Mouse (Mus musculus) midbrain, embryonic 16.5 days (tissue): ENCODE data around the gene Zmynd10. TPM values are rescaled to one million over a fixed set of nuclear protein-coding genes. Genes with fewer than 3 reads are reported as not detected.
A peak's percentile ranks its signal among the peaks of the same experiment; 100 is the strongest.

Experiments used
- ATAC-seq: fragments of 200-750 bp; cut with Nextera tagmentation; 2 replicates; pipeline ENCODE4 v1.8.0; 2017; ENCODE audit warnings: moderate TSS enrichment
- H3K27ac ChIP-seq: fragments of 300-500 bp; sonication (generic); 2 replicates; pipeline ENCODE4 v1.5.1; 2014; ENCODE audit warnings: mild to moderate bottlenecking, low read length, mixed read lengths
- H3K27me3 ChIP-seq: fragments of 300-500 bp; sonication (generic); 2 replicates; pipeline ENCODE4 v1.6.1; 2014; ENCODE audit warnings: low read depth, low read length, mixed read lengths; ENCODE audit not compliant: control insufficient read depth, insufficient read depth
- H3K36me3 ChIP-seq: fragments of 300-500 bp; sonication (generic); 2 replicates; pipeline ENCODE4 v1.6.1; 2014; ENCODE audit warnings: mild to moderate bottlenecking, low read length, moderate library complexity, mixed read lengths; ENCODE audit not compliant: control insufficient read depth, insufficient read depth
- H3K4me1 ChIP-seq: fragments of 300-500 bp; sonication (generic); 2 replicates; pipeline ENCODE4 v1.6.1; 2014; ENCODE audit warnings: mild to moderate bottlenecking, low read length, mixed read lengths; ENCODE audit not compliant: control insufficient read depth, insufficient read depth
- H3K4me2 ChIP-seq: fragments of 300-500 bp; sonication (generic); 2 replicates; pipeline ENCODE4 v1.6.1; 2014; ENCODE audit warnings: mild to moderate bottlenecking, low read length, mixed read lengths
- H3K4me3 ChIP-seq: fragments of 300-500 bp; sonication (generic); 2 replicates; pipeline ENCODE4 v1.5.1; 2014; ENCODE audit warnings: low read depth, mild to moderate bottlenecking, low read length, moderate library complexity, mixed read lengths
- H3K9ac ChIP-seq: fragments of 300-500 bp; sonication (generic); 2 replicates; pipeline ENCODE4 v1.6.1; 2014; ENCODE audit warnings: low read depth, low read length, mixed read lengths
- H3K9me3 ChIP-seq: fragments of 300-500 bp; sonication (generic); replicated peaks from 2 replicates; pipeline ENCODE4 v1.6.1; 2014; ENCODE audit warnings: mild to moderate bottlenecking, low read length, mixed read lengths; ENCODE audit not compliant: control insufficient read depth, poor library complexity, severe bottlenecking
- WGBS: fragments of 180-500 bp; shearing (Covaris S2); extraction: QIAGEN DNeasy Blood & Tissue Kit; methylation state at CpG from one replicate; pipeline ENCODE4 v1.1.7; 2014; 5-methylcytosine and 5-hydroxymethylcytosine counted together
- polyA plus RNA-seq: library from polyadenylated mRNA; unstranded; fragments of >200 nt; fragmentation: Nextera tagmentation; extraction: Ambion mirVana; gene quantifications from 2 replicates; pipeline ENCODE4 v1.2.1, GENCODE M21; 2015

Zmynd10 gene
- polyA plus RNA-seq, 1 experiment from 2014 or later = 6.1 TPM

DNA sequence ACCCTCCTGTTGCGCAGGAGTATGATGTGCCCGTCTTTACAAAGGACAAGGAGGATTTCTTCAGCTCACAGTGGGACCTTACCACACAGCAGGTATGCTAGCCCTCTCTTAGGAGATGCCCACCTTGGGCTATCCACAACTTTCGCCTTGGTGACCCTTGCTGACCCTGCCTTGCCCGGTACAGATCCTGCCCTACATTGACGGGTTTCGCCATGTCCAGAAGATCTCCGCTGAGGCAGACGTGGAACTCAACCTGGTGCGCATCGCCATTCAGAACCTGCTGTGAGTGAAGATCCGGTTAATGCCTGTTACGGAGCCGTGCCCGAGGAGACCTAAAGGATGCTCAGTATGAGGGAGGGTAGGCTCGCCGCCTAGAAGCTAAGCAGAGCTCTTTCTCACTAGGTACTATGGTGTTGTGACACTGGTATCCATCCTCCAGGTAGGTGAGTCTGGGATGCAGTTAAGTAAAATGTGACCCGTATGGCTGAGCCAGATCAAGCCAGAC, 2.9 kb upstream of the Zmynd10 start:
- no peak for ATAC-seq
- Histone ChIP-seq H3K9me3 (no peaks in the 10 kb centered on the region), H3K4me1 (peaks cover 35% of the 10 kb centered on the region), H3K27ac (no peak overlapping the region), H3K9ac (no peak overlapping the region), H3K27me3 (peaks cover under 1% of the 10 kb centered on the region; the same call in 1 of the 2 replicates), H3K36me3 (peaks cover 24% of the 10 kb centered on the region), H3K4me3 (no peak overlapping the region), H3K4me2 (no peak overlapping the region)
- 95% methylated on average over 17 of the region's 17 CpGs for WGBS

DNA sequence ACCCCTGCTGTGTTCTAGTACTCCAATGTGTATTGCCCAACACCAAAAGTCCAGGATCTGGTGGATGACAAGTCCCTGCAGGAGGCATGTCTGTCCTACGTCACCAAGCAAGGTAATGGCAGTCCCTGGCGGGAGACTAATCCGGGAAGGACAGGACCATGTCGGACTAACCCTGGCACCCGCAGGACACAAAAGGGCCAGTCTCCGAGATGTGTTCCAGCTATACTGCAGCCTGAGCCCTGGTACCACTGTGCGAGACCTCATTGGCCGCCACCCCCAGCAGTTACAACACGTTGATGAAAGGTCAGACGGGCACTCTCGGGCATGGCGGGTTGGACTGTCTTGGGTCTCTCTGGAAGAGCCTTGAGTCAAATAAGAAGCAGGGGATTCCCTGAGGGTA, 2.4 kb upstream of the Zmynd10 start:
- Histone ChIP-seq H3K4me2 (no peak overlapping the region), H3K9me3 (no peaks in the 10 kb centered on the region), H3K36me3 (peaks cover 19% of the 10 kb centered on the region), H3K4me3 (no peak overlapping the region), H3K4me1 (peaks cover 35% of the 10 kb centered on the region), H3K27ac (no peak overlapping the region), H3K27me3 (peaks cover 5% of the 10 kb centered on the region; the same call in 1 of the 2 replicates), H3K9ac (no peak overlapping the region)
- WGBS = 96% methylated on average over 12 of the region's 12 CpGs
- ATAC-seq = no peak

DNA sequence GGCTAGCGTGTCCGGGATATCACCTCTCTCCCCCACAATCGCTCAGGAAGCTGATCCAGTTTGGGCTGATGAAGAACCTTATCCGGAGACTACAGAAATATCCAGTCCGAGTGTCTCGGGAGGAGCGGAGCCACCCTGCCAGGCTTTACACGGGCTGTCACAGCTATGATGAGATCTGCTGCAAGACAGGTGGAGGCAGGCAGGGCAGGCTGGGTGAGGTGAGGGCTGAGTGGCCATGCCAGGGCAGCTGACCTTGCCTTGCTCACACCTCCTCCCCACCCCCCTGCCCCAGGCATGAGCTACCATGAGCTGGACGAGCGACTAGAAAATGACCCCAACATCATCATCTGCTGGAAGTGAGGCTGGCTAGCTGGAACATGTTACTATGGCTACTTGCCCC, 1.9 kb upstream of the Zmynd10 start:
- H3K9ac ChIP-seq = no peak overlapping the region
- no peak overlapping the region for H3K4me3 ChIP-seq
- H3K27me3 ChIP-seq = peaks cover 9% of the 10 kb centered on the region
- peaks cover 34% of the 10 kb centered on the region for H3K4me1 ChIP-seq
- ATAC-seq = no peak
- no peak overlapping the region for H3K4me2 ChIP-seq
- peaks cover 15% of the 10 kb centered on the region; the same call in 1 of the 2 replicates for H3K36me3 ChIP-seq
- H3K9me3 ChIP-seq = no peaks in the 10 kb centered on the region
- H3K27ac ChIP-seq = no peak overlapping the region
- 92% methylated on average over 10 of the region's 10 CpGs for WGBS

DNA sequence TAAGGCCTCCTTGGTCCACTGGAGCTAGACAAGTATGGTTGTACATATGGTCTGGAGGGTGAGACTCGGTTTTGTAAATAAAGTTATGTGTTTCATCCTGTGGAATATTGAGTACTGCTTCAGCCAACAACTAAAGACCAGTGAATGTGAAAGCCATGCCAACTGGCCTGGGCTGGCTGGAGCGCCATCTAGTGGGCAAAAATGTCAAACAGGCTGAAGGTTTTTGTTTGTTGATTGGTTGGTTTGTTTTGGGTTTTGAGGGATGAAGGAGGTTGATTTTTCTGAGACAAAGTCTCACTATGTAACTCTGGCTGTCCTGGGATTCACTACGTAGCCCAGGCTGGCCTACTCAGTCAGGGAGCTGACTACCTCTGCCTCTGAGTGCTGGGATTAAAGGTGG, 1.5 kb upstream of the Zmynd10 start:
- 9% methylated on average over 3 of the region's 3 CpGs for WGBS
- H3K36me3 ChIP-seq = peaks cover 15% of the 10 kb centered on the region; the same call in 1 of the 2 replicates
- peaks cover 13% of the 10 kb centered on the region for H3K27me3 ChIP-seq
- ATAC-seq = no peak
- H3K27ac ChIP-seq = no peak overlapping the region
- no peak overlapping the region for H3K4me2 ChIP-seq
- no peaks in the 10 kb centered on the region for H3K9me3 ChIP-seq
- no peak overlapping the region for H3K4me3 ChIP-seq
- H3K9ac ChIP-seq = no peak overlapping the region
- peaks cover 30% of the 10 kb centered on the region for H3K4me1 ChIP-seq

DNA sequence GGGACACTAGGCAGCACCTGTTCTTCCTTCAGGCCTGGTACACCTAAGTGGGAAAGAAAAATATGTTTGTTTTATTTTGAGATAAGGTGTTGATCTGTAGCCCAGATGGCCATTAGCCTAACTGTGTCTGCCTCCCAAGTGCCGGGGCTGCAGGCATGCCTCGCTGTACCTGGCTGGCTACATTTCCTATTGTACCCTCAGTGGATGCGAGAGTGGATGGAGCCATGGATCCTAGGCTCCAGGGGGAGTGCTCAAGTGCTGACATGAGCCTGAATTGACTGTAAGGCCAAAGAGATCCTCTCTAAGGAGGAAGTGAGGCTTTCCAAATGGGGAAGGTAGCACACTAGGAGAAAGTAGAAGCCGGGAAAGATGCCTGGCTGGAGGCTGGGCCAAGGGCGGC, 859 bp downstream of the Zmynd10 start:
- Histone ChIP-seq H3K4me1 (peaks cover 21% of the 10 kb centered on the region), H3K9ac (no peak overlapping the region)

DNA sequence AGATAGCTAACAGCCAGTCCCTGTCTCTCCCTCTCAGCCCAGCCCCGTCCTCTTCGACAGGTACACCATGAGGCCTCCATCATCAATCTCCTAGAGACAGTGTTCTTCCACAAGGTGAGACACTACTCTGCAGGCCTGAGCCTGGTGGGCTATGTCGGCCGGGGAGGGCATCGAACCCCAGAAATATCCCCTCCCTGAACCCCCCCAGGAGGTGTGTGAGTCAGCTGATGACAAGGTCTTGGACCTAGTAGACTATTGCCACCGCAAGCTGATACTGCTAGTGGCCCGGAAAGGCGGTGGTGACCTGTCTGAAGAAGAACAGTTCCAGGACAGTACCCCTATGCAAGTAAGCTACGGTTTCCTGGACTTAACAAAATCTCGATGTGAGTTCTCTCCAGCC, 1.7 kb downstream of the Zmynd10 start:
- ATAC-seq = no peak
- peaks cover 27% of the 10 kb centered on the region for H3K4me1 ChIP-seq
- WGBS = 91% methylated on average over 10 of the region's 10 CpGs
- H3K27ac ChIP-seq = no peak overlapping the region
- H3K4me2 ChIP-seq = no peak overlapping the region
- H3K27me3 ChIP-seq = peaks cover 33% of the 10 kb centered on the region
- H3K36me3 ChIP-seq = peaks cover 11% of the 10 kb centered on the region; the same call in 1 of the 2 replicates
- H3K4me3 ChIP-seq = no peak overlapping the region
- H3K9ac ChIP-seq = no peak overlapping the region
- no peaks in the 10 kb centered on the region for H3K9me3 ChIP-seq

More for the DNA sequence above, 859 bp downstream of the Zmynd10 start:
- H3K27me3 ChIP-seq = peaks cover 31% of the 10 kb centered on the region
- peaks cover 15% of the 10 kb centered on the region; the same call in 1 of the 2 replicates for H3K36me3 ChIP-seq
- no peak overlapping the region for H3K27ac ChIP-seq
- no peaks in the 10 kb centered on the region for H3K9me3 ChIP-seq
- ATAC-seq = no peak
- 82% methylated on average over 5 of the region's 5 CpGs for WGBS
- H3K4me3 ChIP-seq = no peak overlapping the region
- H3K4me2 ChIP-seq = no peak overlapping the region

DNA sequence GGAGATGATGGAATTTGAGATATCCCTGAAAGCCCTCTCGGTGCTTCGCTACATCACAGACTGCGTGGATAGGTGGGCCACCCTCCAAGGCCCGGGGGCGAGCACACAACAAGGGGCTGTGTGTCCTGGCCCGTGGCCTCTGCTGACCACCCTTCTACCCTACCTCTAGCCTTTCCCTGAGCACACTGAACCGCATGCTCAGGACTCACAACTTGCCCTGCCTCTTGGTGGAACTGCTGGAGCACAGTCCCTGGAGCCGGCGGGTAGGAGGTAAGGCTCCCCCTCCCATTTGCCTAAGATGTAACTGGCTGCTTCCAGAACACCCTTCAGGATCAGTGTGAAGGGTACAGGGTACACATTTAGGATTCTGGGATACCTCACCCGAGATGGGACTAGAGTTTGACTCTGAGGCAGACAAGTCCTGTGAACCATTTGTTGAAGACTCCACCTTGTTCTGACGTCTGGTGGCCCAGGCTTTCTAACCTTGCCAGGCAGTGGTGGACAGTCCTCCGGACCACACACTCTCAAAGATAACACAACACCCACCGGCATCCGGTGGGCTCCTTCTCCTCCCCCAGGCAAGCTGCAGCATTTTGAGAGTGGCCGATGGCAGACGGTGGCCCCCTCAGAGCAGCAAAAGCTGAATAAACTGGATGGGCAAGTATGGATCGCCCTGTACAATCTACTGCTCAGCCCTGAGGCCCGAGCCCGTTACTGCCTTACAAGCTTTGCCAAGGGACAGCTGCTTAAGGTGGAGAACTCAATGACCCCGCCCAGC, 2.4 kb downstream of the Zmynd10 start:
- no peak for ATAC-seq
- 89% methylated on average over 20 of the region's 20 CpGs for WGBS
- Histone ChIP-seq H3K4me3 (no peak overlapping the region), H3K9me3 (no peaks in the 10 kb centered on the region), H3K4me1 (peaks cover 28% of the 10 kb centered on the region), H3K27ac (no peak overlapping the region), H3K4me2 (no peak overlapping the region), H3K9ac (no peak overlapping the region), H3K27me3 (peaks cover 33% of the 10 kb centered on the region), H3K36me3 (0 out of 2 replicates have a peak, but pooled peaks cover 6% of the 10 kb centered on the region)

DNA sequence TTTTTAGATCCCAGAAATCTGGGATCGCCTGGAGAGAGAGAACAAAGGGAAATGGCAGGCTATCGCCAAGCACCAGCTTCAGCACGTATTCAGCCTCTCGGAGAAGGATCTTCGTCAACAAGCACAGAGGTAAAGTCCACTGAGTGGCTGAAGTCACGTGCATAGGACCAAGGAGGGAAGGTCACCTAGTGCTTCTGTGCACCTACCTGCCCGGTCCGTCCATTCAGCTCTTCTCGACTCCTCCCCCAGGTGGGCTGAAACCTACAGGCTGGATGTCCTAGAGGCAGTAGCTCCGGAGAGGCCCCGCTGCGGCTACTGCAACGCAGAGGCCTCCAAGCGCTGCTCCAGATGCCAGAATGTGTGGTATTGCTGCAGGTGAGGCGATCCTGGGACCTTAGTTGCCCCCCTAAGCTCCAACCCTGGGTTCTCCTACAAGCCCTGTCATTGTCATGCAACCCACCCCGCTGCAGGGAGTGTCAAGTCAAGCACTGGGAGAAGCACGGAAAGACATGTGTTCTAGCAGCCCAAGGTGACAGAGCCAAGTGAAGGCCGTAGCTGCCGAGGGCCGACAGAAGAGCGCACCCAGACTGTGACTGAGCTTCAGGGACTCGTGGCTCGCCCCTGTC, 3.5 kb downstream of the Zmynd10 start:
- Histone ChIP-seq H3K4me2 (peak overlapping the region; percentile 62), H3K27me3 (peaks cover 33% of the 10 kb centered on the region), H3K9me3 (no peaks in the 10 kb centered on the region), H3K36me3 (no peaks in the 10 kb centered on the region), H3K27ac (no peak overlapping the region), H3K4me1 (peaks cover 32% of the 10 kb centered on the region), H3K4me3 (no peak overlapping the region), H3K9ac (no peak overlapping the region)
- ATAC-seq = no peak
- 23% methylated on average over 23 of the region's 23 CpGs for WGBS
